ENCODE assay signal across 21 mouse cellular contexts in genomic region chr4:66043014-66043672, GRCm38 (mm10).
"Had no signal": no experiment of that assay in that cellular context is flagged by ENCODE, and none has a peak within 500 bp of the region (broad histone marks: within the 10 kb centered on the region; RNA-seq: fewer than 3 reads in every experiment).

No protein-coding gene starts in this region.

- H3K4me3 ChIP-seq: heart, embryonic 10.5 days; heart, embryonic 12.5 days; hindbrain, embryonic 13.5 days; hindbrain, embryonic 15.5 days; layer of hippocampus, adult 2 months; left cerebral cortex, adult 2 months; limb, embryonic 13.5 days; limb, embryonic 15.5 days; liver, embryonic 12.5 days had no signal

- H3K27me3 ChIP-seq: heart, embryonic 12.5 days; hindbrain, embryonic 13.5 days; hindbrain, embryonic 15.5 days; limb, embryonic 13.5 days; limb, embryonic 15.5 days; liver, embryonic 12.5 days had no signal

- ATAC-seq: hindbrain, postnatal 0 days; intestine, embryonic 16.5 days; liver, embryonic 12.5 days had no signal

- H3K36me3 ChIP-seq: heart, embryonic 10.5 days; heart, embryonic 12.5 days; hindbrain, embryonic 13.5 days; hindbrain, embryonic 15.5 days; limb, embryonic 13.5 days; limb, embryonic 15.5 days; liver, embryonic 12.5 days had no signal

- H3K4me1 ChIP-seq: heart, embryonic 10.5 days; heart, embryonic 12.5 days; hindbrain, embryonic 13.5 days; hindbrain, embryonic 15.5 days; limb, embryonic 13.5 days; limb, embryonic 15.5 days; liver, embryonic 12.5 days had no signal

- DNase-seq: gastrocnemius, postnatal 14 days; gastrocnemius, postnatal 36 days; heart, adult 18-20 months; heart, postnatal 10 days; heart, postnatal 4 days; kidney, adult 11 months; kidney, adult 8-10 months; kidney, postnatal 10 days; kidney, postnatal 25 days; kidney, postnatal 4 days had no signal

- H3K27ac ChIP-seq: heart, embryonic 10.5 days; hindbrain, embryonic 13.5 days; hindbrain, embryonic 15.5 days; hindbrain, postnatal 0 days; layer of hippocampus, adult 2 months; left cerebral cortex, adult 2 months; limb, embryonic 13.5 days; limb, embryonic 15.5 days; liver, embryonic 12.5 days had no signal
